Mouse (Mus musculus): ENCODE measurements at regions not wholly inside any gene's neighbourhood (a gene's known extent, or its start where the extent isn't known, plus 50 kb on each side); places are given as distances from the start of the nearest gene placed in this dataset.

GRCm38 (mm10) chr13:90226212-90226611 lies 136.8 kb upstream of the Xrcc4 start:
- ChIA-PET POLR2A (no interaction called here), CTCF (no interaction called here)

- CTCF ChIA-PET: no interaction called here
- POLR2A ChIA-PET: no interaction called here
Measured at GRCm38 (mm10) chr13:90212390-90212789, 123.0 kb upstream of the Xrcc4 start.

GRCm38 (mm10) chr13:90207875-90208274 lies 118.5 kb upstream of the Xrcc4 start:
- CTCF ChIA-PET: interaction anchor here in 1 of 4 experiments (0.6 kb wide), 1 partner anchor 429 kb away, joined by 3 read pairs; no protein-coding TSS in a partner anchor
- POLR2A ChIA-PET: no interaction called here
